Mouse (Mus musculus): ENCODE measurements around the gene Prpf8.

DNA sequence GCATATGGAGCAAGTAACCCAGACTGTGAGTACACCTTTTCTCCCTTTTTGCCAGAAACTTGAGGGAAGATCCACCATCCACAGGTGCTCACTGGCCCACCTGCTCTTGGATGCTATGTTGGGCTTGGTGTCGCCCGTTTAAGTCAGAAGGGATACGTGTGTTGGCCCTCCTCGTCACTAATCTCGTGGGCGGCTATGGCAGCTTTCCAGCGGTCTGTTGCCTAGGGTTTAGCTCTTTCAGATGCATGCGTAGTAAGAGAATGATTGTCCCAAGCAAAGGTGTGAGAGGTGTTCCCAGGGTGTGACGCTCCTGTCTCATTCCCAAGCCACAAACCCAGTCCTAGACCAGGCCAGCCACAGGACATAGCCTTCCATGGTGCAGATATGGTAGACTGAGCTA is 58.1 kb downstream of the Prpf8 start:
- no peak for TF ChIP-seq CTCF (IDR thresholded peaks at IDR 0.05; ENCODE audit: insufficient read depth, low read depth, low read length)
- no peak for TF ChIP-seq POLR2A (IDR thresholded peaks at IDR 0.05; ENCODE audit: insufficient read depth, low read depth, low read length)

Measured in olfactory bulb, adult 2 months (tissue).